Mouse (Mus musculus) T-cell, adult 2 months (primary cell): Measurements from ENCODE around the gene Hrh3.

Experiments used
- DNase-seq: peaks from one replicate; pipeline ENCODE4 v3.0.0; 2022; ENCODE audit warnings: low spot score

Hrh3 gene

DNA sequence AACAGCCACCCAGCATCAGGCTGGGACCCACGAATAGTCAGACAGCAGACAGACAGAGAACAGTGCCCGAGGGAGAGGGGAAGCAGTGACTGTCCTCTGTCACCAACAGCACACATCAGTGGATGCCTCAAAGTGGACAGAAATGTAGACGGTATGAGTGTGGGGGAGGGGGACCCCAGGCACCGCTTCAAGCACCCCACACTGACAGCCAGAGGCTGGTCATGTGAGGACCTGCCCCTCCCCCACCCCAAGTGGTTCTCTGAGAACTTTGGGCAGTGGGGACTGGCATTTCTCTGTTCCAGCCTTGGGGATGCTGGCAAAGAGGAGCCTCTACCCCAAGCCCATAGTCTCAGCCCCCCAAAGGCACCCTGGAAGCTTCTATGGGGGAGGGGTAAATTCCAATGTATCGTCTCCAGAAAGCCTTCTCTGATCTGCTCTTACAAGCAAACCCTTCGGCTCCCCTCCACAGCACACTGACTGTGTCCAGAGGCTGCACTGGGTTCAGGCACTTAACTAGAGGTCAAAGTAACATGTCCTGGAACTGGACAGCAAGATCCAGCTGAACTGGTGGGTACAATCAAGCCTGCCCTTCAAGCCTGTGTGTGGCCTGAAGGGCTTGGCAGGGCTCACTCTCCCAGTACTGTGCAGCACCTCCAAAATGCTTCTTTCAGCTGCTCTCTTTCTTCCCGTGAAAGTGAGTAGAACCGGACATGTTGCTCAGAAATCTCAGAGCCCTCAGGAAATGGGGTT is 1.3 kb upstream of the Hrh3 start:
- DNase-seq: no peak

DNA sequence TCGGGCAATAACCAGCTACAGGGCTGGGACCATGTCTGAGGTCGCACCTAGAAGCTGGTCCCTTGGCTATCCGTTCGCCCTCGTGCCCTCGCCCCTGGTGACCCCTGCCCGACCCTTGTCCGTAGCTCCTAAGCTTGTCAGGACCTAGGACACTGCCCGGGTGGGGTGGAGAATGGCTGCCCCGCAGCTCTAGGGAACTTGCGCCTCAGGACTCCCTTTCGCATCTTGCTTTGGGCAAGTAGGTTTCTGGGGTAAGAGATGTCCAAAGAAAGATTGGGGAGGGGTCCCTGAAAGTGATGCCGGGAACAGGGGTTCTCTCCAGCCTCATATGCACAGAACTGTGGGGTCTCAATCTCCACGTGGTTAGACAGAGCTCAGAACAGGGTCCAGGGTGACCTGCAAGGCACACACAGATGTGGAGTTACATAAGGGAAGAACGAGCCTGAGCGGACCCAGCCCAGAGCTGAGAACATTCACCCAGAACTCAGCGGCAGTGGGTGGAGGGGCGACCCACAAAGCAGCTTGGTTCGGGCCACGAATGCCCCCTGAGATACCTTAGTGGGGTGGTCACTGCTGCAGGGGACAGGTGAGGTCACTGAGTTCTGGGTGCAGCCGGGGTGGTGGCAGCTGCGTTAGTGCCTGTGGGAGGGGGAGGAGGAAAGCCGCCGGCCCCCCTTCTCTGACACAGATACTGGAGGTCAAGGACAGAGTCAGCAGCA is 530 bp upstream of the Hrh3 start:
- DNase-seq: no peak

- no peak for DNase-seq
Measured at GRCm38 (mm10) chr2:180103151-180103977, 924 bp downstream of the Hrh3 start.

GRCm38 (mm10) chr2:180099529-180099928 is 4.8 kb downstream of the Hrh3 start:
- DNase-seq: no peak

GRCm38 (mm10) chr2:180098167-180098566 is 6.1 kb downstream of the Hrh3 start:
- DNase-seq: no peak

- DNase-seq: no peak
Measured at GRCm38 (mm10) chr2:180097585-180097984, 6.7 kb downstream of the Hrh3 start.

- no peak for DNase-seq
Measured at GRCm38 (mm10) chr2:180095711-180096110, 8.6 kb downstream of the Hrh3 start.

DNA sequence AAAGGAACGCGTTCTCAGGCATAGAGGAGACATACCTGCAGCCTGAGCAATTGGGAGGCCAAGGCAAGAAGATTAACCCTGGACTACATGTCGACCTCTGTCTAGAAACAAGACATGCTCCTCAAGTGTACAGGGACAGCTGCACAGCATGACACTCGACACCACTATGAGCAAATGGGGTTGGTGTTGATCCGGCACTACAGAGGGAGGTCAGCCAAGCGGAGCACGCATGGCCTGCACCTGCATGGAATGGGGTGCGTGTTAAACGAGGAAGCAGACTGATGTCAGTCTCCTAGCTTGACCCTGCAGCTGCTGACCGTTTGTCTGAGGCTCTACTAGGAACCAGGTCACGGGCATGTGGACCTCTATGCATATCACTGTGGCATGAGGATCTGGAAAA is 14.0 kb downstream of the Hrh3 start:
- no peak for DNase-seq

- no peak for DNase-seq
Measured at GRCm38 (mm10) chr2:180087472-180087871, 16.8 kb downstream of the Hrh3 start.

DNA sequence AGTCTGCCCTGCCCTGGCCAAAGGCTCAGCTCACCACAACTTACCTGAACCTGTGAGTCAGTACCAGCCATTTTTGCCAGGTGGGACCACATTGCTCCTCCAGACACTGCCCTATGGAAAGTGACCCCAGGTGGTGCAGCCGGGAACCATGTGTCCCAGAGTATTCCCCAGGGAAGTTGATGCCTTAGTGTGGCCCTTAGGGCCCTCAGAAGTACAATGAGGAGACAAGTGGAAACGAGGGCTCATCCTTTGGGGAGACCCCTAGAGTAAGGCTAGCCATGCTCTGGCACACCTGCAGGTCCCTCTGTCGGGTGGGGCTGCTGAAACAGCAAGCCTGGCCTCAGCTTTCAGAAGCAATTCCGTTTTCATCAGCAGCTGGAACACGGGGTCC is 17.7 kb downstream of the Hrh3 start:
- no peak for DNase-seq

GRCm38 (mm10) chr2:180085926-180086636 is 18.2 kb downstream of the Hrh3 start:
- no peak for DNase-seq

DNA sequence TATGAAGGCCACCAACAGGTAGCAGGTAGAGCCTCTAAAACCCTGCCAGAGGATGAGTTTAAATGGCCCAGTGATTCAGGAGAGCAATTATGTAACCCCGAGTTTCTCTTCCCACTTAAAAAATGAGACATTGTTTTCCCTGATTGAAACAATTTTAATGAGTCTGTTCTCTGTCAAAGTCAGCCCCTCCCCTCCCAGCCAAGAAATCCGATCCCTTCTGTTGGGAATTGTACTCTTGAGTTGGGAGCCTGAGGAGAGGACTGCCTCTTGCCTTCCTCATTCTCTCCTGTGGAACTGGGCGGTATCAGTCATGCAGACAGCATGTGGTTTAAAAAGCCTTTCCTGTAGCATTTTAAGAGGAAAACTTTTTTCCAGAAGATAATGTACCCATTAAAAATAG is 19.7 kb downstream of the Hrh3 start:
- DNase-seq: no peak

DNA sequence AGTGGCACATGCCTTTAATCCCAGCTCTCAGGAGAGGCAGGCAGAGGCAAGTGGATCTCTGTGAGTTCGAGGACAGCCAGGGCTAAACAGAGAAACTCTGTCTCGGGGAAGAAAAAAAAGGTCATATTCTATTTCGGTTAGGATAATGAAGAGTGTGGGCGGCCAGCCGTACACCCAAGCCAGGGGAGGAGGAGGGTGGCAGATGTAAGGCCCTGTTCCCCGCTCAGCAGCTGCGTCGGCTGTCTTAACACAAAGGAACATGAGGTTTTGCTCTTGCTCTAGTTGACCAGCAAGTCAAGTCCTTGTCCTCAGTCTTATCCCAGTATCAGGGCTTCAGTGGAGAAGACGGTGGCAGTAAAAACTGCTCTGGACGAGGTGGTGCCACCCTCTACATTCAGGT is 21.2 kb downstream of the Hrh3 start:
- no peak for DNase-seq

GRCm38 (mm10) chr2:180080680-180081079 is 23.6 kb downstream of the Hrh3 start:
- DNase-seq: no peak

- no peak for DNase-seq
Measured at GRCm38 (mm10) chr2:180077622-180078021, 26.7 kb downstream of the Hrh3 start.

GRCm38 (mm10) chr2:180072886-180073285 is 31.4 kb downstream of the Hrh3 start:
- DNase-seq: no peak

GRCm38 (mm10) chr2:180071671-180072070 is 32.6 kb downstream of the Hrh3 start:
- no peak for DNase-seq

DNA sequence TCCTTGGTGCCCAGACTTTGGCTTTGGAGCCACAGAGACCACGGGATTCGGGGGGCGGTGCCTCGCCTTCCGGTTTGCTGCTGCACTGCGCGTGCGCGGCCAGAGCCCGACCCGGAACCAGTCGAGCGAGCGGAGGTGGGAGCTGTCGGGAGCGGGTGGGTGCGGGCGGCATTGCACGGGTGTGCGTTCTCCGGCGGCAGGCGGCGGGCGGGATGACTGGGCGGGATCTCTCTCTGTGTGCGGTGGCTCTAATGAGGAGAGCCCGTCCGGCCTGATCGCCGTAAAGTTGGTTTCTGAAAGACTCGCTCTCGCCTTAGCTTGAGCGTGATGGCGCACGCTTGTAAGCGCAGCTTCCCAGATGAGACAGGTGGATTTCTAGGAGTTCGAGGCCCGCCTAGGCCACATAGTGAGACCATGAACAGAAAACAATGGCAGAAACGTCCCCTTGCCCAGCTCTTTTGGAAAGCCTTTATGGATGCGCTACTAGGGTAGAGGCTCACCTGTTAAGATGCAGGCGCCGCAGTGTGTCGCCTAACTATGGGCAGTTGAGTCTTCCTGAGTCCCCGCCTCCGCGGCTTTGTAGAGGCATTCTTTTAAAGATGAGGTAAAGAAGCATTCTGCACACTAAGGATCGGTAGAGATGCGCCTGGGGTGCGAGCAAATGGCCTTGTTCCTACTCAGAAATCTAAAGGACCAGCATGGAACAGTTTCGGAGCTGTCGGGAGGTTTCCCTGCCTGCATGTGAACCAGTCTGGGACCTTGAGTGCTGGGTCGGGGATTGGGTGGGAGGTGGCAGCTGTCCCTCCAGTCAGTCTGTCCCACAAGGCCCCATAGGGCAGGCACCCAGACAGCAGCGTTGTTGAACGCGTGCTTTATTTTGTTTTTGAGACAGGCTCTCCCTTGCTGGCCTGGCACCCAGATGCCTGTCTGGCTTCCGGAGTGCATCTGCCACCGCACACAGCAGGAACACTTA is 33.5 kb downstream of the Hrh3 start, which contains the start of gene Mtg2:
Gene Mtg2 (plus strand): TSS at position 108 of the 973 bp plus-strand sequence.
- DNase-seq: peak; percentile 92

DNA sequence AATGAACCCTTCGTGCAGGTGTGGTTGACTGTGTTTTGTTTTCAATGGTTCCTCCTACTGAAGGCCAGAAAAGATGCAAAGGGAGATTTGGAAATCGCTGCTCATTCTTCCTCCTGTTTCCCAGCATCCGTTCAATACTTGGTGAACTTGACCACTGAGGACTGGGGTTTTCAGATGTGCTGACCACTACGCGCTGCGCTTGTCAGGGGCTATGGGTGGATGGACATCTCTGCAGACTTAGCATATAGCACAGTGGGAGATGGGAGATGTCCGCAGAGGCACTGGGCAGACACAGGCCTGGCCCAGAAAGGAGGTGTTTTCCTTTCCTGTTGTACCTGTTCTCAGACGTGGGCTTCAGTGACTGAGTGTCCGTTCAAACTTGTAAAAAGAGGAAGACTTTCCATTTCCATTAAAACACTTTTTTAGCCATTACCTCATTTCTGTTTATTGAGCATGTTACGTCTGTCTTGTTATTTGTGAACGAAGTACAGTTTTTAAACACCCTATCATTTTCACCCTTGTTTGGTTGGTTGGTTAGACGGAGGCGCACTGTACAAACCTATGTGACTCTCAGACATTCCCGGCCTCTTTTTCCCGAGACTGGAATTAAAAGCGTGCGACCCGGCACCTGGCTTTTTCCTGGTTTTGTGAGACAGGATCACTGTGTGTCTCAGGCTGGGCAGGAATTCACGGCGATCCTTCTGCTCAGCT is 34.4 kb downstream of the Hrh3 start:
- DNase-seq: no peak
